Mouse (Mus musculus) embryonic facial prominence, embryonic 11.5 days (tissue): ENCODE results near the gene Fhad1. TPM values are rescaled to one million over a fixed set of nuclear protein-coding genes. Genes with fewer than 3 reads are reported as not detected.

Experiments
- ATAC-seq: fragments of 200-750 bp; cut with Nextera tagmentation; replicated peaks from 2 replicates; pipeline ENCODE4 v1.8.0; 2017; ENCODE audit warnings: low read depth; ENCODE audit not compliant: insufficient number of reproducible peaks, low FRiP score, low TSS enrichment
- DNase-seq: peaks from one replicate; pipeline ENCODE4 v3.0.0-alpha.2; 2015; ENCODE audit warnings: low spot score
- H3K27ac ChIP-seq: fragments of 300-500 bp; sonication (generic); replicated peaks from 2 replicates; pipeline ENCODE4 v1.5.1; 2014; ENCODE audit warnings: mild to moderate bottlenecking, low read depth, low read length, control low read depth
- H3K27me3 ChIP-seq: fragments of 300-500 bp; sonication (generic); 2 replicates; pipeline ENCODE4 v1.6.1; 2014; ENCODE audit warnings: mild to moderate bottlenecking, low read length, moderate library complexity, mixed read lengths; ENCODE audit not compliant: control insufficient read depth, insufficient read depth
- H3K36me3 ChIP-seq: fragments of 300-500 bp; sonication (generic); replicated peaks from 2 replicates; pipeline ENCODE4 v1.6.1; 2014; ENCODE audit warnings: low read depth, mild to moderate bottlenecking, low read length, moderate library complexity, mixed read lengths; ENCODE audit not compliant: control insufficient read depth, insufficient read depth
- H3K4me1 ChIP-seq: fragments of 300-500 bp; sonication (generic); 2 replicates; pipeline ENCODE4 v1.6.1; 2014; ENCODE audit warnings: low read length, mixed read lengths; ENCODE audit not compliant: control insufficient read depth, insufficient read depth
- H3K4me2 ChIP-seq: fragments of 300-500 bp; sonication (generic); 2 replicates; pipeline ENCODE4 v1.6.1; 2014; ENCODE audit warnings: low read depth, mild to moderate bottlenecking, control low read depth, low read length, moderate library complexity
- H3K4me3 ChIP-seq: fragments of 300-500 bp; sonication (generic); 2 replicates; pipeline ENCODE4 v1.5.1; 2014; ENCODE audit warnings: low read depth, low read length, control low read depth
- H3K9ac ChIP-seq: fragments of 300-500 bp; sonication (generic); replicated peaks from 2 replicates; pipeline ENCODE4 v1.6.1; 2014; ENCODE audit warnings: mild to moderate bottlenecking, control low read depth, low read length
- H3K9me3 ChIP-seq: fragments of 300-500 bp; sonication (generic); replicated peaks from 2 replicates; pipeline ENCODE4 v1.6.1; 2016; ENCODE audit warnings: mild to moderate bottlenecking, low read length, inconsistent platforms, mixed read lengths; ENCODE audit not compliant: control insufficient read depth
- WGBS: fragments of 180-500 bp; shearing (Covaris S2); extraction: QIAGEN DNeasy Blood & Tissue Kit; methylation state at CpG from one replicate; pipeline ENCODE4 v1.1.7; 2014; 5-methylcytosine and 5-hydroxymethylcytosine counted together
- polyA plus RNA-seq: library from polyadenylated mRNA; unstranded; fragments of >200 nt; fragmentation: Nextera tagmentation; extraction: Ambion mirVana; gene quantifications from 2 replicates; pipeline ENCODE4 v1.2.1, GENCODE M21; 2014

The Fhad1 gene
- polyA plus RNA-seq, 1 experiment from 2014 or later = 0.94 TPM

- no peaks in the 10 kb centered on the region for H3K36me3 ChIP-seq
- H3K27me3 ChIP-seq = no peaks in the 10 kb centered on the region
- H3K9ac ChIP-seq = no peak overlapping the region
- WGBS = 68% methylated on average over 5 of the region's 5 CpGs
- no peak overlapping the region for H3K4me2 ChIP-seq
- H3K27ac ChIP-seq = no peak overlapping the region
- no peak for DNase-seq
- no peaks in the 10 kb centered on the region for H3K9me3 ChIP-seq
- ATAC-seq = no peak
- no peak overlapping the region for H3K4me3 ChIP-seq
- no peaks in the 10 kb centered on the region for H3K4me1 ChIP-seq
These were observed 62.1 kb downstream of the Fhad1 start for GRCm38 (mm10) chr4:141952824-141953223.

DNA sequence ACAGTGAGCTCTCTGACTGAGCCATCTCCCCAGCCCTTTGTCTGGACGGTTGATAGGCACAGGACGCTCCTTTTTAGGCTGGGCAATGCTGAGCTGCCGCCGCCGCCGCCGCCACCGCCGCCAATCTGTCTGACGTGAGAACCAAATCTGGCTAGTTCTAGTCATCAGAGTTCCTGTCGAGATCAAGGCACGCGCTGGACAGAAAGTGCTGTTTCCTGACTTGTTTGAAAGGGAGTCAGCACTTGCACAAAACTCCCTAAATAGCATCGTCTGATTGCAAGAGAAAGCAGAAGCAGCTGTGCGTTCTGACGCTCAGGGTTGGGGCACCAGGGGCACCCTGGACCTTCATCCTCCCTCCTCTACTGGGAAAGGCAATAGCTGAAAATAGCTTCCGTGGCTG, 62.8 kb downstream of the Fhad1 start:
- H3K27ac ChIP-seq = no peak overlapping the region
- peak; percentile 9 for DNase-seq
- no peaks in the 10 kb centered on the region for H3K9me3 ChIP-seq
- H3K9ac ChIP-seq = no peak overlapping the region
- H3K36me3 ChIP-seq = no peaks in the 10 kb centered on the region
- H3K4me2 ChIP-seq = no peak overlapping the region
- 63% methylated on average over 17 of the region's 17 CpGs for WGBS
- no peaks in the 10 kb centered on the region for H3K27me3 ChIP-seq
- no peak overlapping the region for H3K4me3 ChIP-seq
- H3K4me1 ChIP-seq = no peaks in the 10 kb centered on the region
- ATAC-seq = no peak

DNA sequence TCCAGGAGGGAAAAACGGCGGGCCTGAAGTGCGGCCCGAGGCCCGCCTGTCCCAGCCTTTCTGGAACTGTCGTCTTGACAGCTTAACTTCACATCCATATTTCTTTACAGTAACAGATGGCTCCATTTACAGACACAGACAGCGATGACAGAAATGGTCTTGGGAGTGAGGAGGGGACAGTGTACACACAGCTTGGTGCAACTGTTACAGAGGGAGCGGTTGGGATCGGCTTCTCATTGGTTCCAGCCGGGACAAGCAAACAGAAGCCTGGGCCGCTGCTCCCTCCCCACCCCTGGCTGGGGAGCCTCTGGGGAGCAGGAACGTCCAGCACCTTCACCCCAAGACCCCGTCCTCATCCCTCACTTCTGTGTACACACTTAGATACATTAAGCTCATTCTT, 65.4 kb downstream of the Fhad1 start:
- no peaks in the 10 kb centered on the region for H3K4me1 ChIP-seq
- no peak for ATAC-seq
- H3K27me3 ChIP-seq = no peaks in the 10 kb centered on the region
- H3K9ac ChIP-seq = no peak overlapping the region
- WGBS = 75% methylated on average over 13 of the region's 13 CpGs
- H3K27ac ChIP-seq = no peak overlapping the region
- no peak overlapping the region for H3K4me3 ChIP-seq
- H3K9me3 ChIP-seq = no peaks in the 10 kb centered on the region
- DNase-seq = no peak
- H3K36me3 ChIP-seq = no peaks in the 10 kb centered on the region
- no peak overlapping the region for H3K4me2 ChIP-seq

DNA sequence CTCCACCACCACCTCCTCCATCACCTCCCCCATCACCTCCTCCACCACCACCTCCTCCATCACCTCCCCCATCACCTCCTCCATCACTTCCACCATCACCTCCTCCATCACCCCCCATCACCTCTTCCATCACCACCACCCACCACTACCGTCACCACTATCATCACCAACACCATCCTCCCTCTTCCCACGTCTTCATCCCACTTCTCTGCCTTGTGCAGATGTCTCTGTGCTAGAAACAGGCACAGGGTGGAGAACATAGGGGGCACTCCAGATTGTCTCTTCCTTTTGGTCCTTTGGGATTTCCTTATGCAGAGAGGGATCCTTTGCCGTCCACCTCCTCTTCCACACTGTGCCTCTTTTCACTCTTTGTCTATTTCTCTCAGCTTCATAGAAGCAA, 66.1 kb downstream of the Fhad1 start:
- 92% methylated on average over 3 of the region's 3 CpGs for WGBS
- Histone ChIP-seq H3K9ac (no peak overlapping the region), H3K9me3 (no peaks in the 10 kb centered on the region), H3K4me2 (no peak overlapping the region), H3K4me1 (no peaks in the 10 kb centered on the region), H3K4me3 (no peak overlapping the region), H3K36me3 (no peaks in the 10 kb centered on the region), H3K27ac (no peak overlapping the region), H3K27me3 (no peaks in the 10 kb centered on the region)
- no peak for DNase-seq
- ATAC-seq = no peak

DNA sequence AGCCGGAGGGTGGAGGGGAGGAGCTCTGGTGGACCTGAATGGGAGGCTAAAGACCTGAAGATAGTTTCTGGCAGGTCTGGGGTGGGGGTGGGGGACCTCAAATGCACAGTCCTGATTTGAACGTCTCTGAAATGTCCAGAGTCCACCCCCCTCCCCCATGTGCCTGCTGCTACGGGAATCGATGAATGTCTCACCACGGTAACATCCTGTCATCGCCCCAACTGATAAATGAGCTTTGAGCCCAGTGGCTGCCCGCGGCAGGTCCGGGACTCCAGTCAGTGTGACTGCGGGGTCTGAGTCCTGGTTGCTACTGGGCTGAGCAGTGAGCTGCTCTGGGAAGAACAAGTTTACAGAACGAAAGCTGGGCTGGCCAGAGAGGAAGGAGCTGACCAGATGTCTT, 72.5 kb downstream of the Fhad1 start:
- no peaks in the 10 kb centered on the region for H3K36me3 ChIP-seq
- no peaks in the 10 kb centered on the region for H3K4me1 ChIP-seq
- WGBS = 67% methylated on average over 11 of the region's 11 CpGs
- no peak overlapping the region for H3K27ac ChIP-seq
- no peaks in the 10 kb centered on the region for H3K27me3 ChIP-seq
- no peak overlapping the region for H3K4me2 ChIP-seq
- no peaks in the 10 kb centered on the region for H3K9me3 ChIP-seq
- no peak overlapping the region for H3K4me3 ChIP-seq
- DNase-seq (no peak), ATAC-seq (no peak)
- H3K9ac ChIP-seq = no peak overlapping the region

DNA sequence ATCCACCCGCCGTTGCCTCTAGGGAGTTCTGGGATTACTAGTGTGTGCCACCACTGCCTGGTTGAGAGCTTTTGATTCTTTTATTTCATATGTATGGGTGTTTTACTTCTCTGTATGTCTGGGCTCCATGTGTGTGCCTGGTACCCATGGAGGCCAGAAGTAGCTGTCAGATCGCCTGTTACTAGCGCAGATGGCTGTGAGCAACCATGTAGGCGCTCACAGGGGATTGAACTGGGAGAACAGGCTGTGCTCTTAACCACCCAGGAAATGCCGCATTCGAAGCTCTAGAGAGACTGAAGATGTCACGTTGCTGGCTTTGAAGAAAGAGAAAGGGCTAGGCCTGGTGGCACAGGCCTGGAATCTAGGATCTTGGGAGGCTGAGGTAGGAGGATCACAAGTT, 73.6 kb downstream of the Fhad1 start:
- 88% methylated on average over 8 of the region's 8 CpGs for WGBS
- no peaks in the 10 kb centered on the region for H3K27me3 ChIP-seq
- H3K9ac ChIP-seq = no peak overlapping the region
- ATAC-seq (no peak), DNase-seq (no peak)
- no peaks in the 10 kb centered on the region for H3K9me3 ChIP-seq
- no peaks in the 10 kb centered on the region for H3K36me3 ChIP-seq
- H3K4me2 ChIP-seq = no peak overlapping the region
- no peak overlapping the region for H3K27ac ChIP-seq
- H3K4me1 ChIP-seq = no peaks in the 10 kb centered on the region
- H3K4me3 ChIP-seq = no peak overlapping the region

DNA sequence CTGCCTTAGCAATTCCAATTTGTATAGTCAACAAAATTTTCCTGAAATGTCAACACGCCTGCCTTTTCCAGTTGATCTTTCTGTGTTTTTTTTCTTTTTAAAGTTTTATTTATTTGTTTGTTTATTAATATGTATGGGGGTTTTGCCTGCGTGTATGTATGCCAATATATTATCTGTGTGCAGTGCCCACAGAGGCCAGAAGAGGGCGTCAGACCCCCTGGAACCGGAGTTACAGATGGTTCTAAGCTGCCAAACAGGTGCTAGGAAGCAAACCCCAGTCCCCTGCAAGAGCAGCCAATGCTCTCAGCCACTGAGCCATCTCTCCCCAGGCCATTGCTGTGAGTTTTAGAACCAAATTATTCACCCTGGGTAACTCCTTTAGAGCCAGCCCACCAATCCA, 76.3 kb downstream of the Fhad1 start:
- ATAC-seq = no peak
- H3K9ac ChIP-seq = no peak overlapping the region
- H3K36me3 ChIP-seq = no peaks in the 10 kb centered on the region
- no peaks in the 10 kb centered on the region for H3K9me3 ChIP-seq
- H3K4me2 ChIP-seq = no peak overlapping the region
- no peak overlapping the region for H3K27ac ChIP-seq
- no peak for DNase-seq
- no peak overlapping the region for H3K4me3 ChIP-seq
- WGBS = 77% methylated on average over 4 of the region's 4 CpGs
- H3K27me3 ChIP-seq = no peaks in the 10 kb centered on the region
- H3K4me1 ChIP-seq = no peaks in the 10 kb centered on the region

- no peak overlapping the region for H3K4me3 ChIP-seq
- DNase-seq = no peak
These were observed 81.9 kb downstream of the Fhad1 start for GRCm38 (mm10) chr4:141932785-141933574.

More at GRCm38 (mm10) chr4:141932785-141933574, 81.9 kb downstream of the Fhad1 start:
- Histone ChIP-seq H3K27ac (no peak overlapping the region), H3K4me2 (no peak overlapping the region), H3K27me3 (no peaks in the 10 kb centered on the region), H3K9me3 (no peaks in the 10 kb centered on the region), H3K36me3 (no peaks in the 10 kb centered on the region), H3K9ac (no peak overlapping the region), H3K4me1 (no peaks in the 10 kb centered on the region)
- peak; percentile 61; the same call in 1 of the 2 replicates for ATAC-seq
- WGBS = 63% methylated on average over 14 of the region's 14 CpGs
